Mouse (Mus musculus) C2C12 (cell line): ENCODE measurements around the gene Wtip. TPM values are rescaled to one million over a fixed set of nuclear protein-coding genes. Genes with fewer than 3 reads are reported as not detected.
"Not testable (repeated sequence)": the region's sequence is repeated elsewhere in the genome, so short reads cannot be mapped to it uniquely, and the experiment has no call there.

Source experiments
- H3K27me3 ChIP-seq: one replicate; pipeline ENCODE4 v1.6.1; 2011; ENCODE audit not compliant: control insufficient read depth, insufficient read depth, insufficient read length
- H3K36me3 ChIP-seq: one replicate; pipeline ENCODE4 v1.6.1; 2011; ENCODE audit not compliant: control insufficient read depth, insufficient read depth
- H3K4me3 ChIP-seq: one replicate; pipeline ENCODE4 v1.5.1; 2011; ENCODE audit warnings: mild to moderate bottlenecking, control low read depth; ENCODE audit not compliant: poor library complexity, insufficient read depth, severe bottlenecking
- H3K79me2 ChIP-seq: one replicate; pipeline ENCODE4 v1.6.1; 2011; ENCODE audit not compliant: control insufficient read depth, insufficient read depth
- H3K79me3 ChIP-seq: one replicate; pipeline ENCODE4 v1.6.1; 2011; ENCODE audit warnings: low read depth, control low read depth
- H3ac ChIP-seq: one replicate; pipeline ENCODE3; 2011; ENCODE audit warnings: low read depth; ENCODE audit not compliant: control insufficient read depth, insufficient read length
- CEBPB ChIP-seq: IDR thresholded peaks from one replicate; pipeline ENCODE4 v1.6.1; 2011; ENCODE audit warnings: low read depth, mild to moderate bottlenecking, control low read depth, moderate library complexity
- CTCF ChIP-seq: IDR thresholded peaks from one replicate; pipeline ENCODE4 v1.5.1; 2011; ENCODE audit not compliant: control insufficient read depth, insufficient read depth, insufficient read length
- FOSL1 ChIP-seq: IDR thresholded peaks from one replicate; pipeline ENCODE4 v1.8.0; 2011; ENCODE audit warnings: mild to moderate bottlenecking, low read length; ENCODE audit not compliant: poor library complexity, insufficient read depth, severe bottlenecking
- MAX ChIP-seq: IDR thresholded peaks from one replicate; pipeline ENCODE4 v1.6.1; 2011; ENCODE audit warnings: mild to moderate bottlenecking, control low read depth
- MYOD1 ChIP-seq: IDR thresholded peaks from one replicate; pipeline ENCODE4 v1.6.1; 2011; ENCODE audit warnings: low read depth; ENCODE audit not compliant: control insufficient read depth, insufficient read length
- MYOG ChIP-seq: IDR thresholded peaks from one replicate; pipeline ENCODE4 v1.6.1; 2011; ENCODE audit not compliant: control insufficient read depth, insufficient read length; ENCODE audit errors: extremely low read depth
- USF1 ChIP-seq: IDR thresholded peaks from one replicate; pipeline ENCODE4 v1.6.1; 2011; ENCODE audit warnings: low read depth, mild to moderate bottlenecking, control low read depth, moderate library complexity
- long read RNA-seq, 2 experiments: library from polyadenylated mRNA; unstranded; transcript quantifications; one replicate each; pipeline ENCODE4 v2.0.0; 2019 to 2020
- polyA plus RNA-seq: library from polyadenylated mRNA; unstranded; fragments of >200 nt; fragmentation: generic; extraction: Trizol; gene quantifications from one replicate; pipeline ENCODE4 v1.2.1, GENCODE M21; 2012; ENCODE audit warnings: missing spikeins

Gene Wtip
- 34.2 TPM for polyA plus RNA-seq
- long read RNA-seq, experiment 1, partial matches to known transcripts = 1 of 7 reads
- long read RNA-seq, experiment 1, other reads (novel, unspliced or antisense) = 4 of 7 reads
- long read RNA-seq, experiment 2 = 0 reads

DNA sequence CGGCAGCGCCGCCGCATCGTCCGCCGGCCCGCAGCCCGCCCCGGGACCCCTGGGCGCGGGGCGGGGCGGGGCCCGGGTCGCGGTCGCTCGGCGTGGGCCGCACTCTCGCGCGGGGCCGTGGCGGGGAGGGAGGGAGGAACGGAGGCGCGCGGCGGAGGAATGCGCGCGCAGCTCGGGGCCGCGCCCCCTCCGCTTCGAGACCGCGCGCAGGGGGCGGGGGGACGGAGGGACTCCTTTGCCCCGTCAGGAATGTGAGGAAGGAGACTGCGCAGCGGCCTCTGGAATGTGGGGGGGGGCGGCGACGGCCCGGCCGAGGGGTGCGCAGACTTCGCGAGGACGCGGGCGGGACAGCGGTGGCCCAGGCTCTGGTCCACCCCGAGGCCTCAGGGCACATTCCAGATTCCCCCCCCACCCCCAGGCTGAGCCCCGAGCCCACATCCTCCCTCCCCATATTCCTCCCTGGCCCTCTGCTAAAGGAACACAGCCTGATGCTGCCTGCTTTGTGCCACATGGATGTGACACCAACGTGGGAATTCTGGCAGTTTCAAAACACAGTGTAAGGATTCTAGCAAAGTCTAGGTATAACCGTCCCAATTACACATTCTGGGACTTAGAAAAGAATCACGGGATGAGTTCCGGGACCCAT lies at the start of gene Wtip:
TSS of gene Wtip (minus strand) at position 152 of the 646 bp plus-strand sequence.
- Histone ChIP-seq H3ac (peak within 1 kb of the TSS; percentile 74), H3K4me3 (peak within 1 kb of the TSS; percentile 39), H3K27me3 (no peaks in the 10 kb centered on the region), H3K79me3 (peaks cover 7% of the 10 kb centered on the region), H3K36me3 (no peaks in the 10 kb centered on the region), H3K79me2 (peaks cover 16% of the 10 kb centered on the region)
- TF ChIP-seq FOSL1 = no peak
- no peak for TF ChIP-seq MAX
- no peak for TF ChIP-seq CTCF

GRCm38 (mm10) chr7:34176241-34176640 lies 43.2 kb upstream of the Wtip start:
- not testable (repeated sequence) for H3K27me3 ChIP-seq, H3K79me2 ChIP-seq, H3K4me3 ChIP-seq, H3K36me3 ChIP-seq, H3K79me3 ChIP-seq, H3ac ChIP-seq

DNA sequence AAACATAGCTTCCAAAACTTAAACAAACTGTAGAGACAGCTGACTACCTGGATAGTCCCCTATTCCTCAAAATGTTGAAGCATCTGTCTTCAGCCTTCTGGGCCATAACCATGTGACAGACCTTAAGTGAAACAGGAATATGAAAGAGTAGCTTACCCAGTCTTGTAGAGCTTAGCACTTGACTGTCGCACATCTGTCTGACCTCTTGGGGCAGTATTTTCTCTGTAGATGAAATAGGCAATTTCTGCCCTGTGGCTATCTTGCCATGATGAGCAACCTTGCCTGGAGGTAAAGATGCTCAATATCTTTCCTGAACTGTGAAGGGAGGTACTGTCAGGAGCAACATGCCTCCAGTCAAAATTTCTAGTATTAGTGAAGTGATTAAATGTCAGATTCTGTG lies 39.2 kb upstream of the Wtip start:
- Histone ChIP-seq H3K79me3 (peaks cover 11% of the 10 kb centered on the region), H3K79me2 (peaks cover 11% of the 10 kb centered on the region)

DNA sequence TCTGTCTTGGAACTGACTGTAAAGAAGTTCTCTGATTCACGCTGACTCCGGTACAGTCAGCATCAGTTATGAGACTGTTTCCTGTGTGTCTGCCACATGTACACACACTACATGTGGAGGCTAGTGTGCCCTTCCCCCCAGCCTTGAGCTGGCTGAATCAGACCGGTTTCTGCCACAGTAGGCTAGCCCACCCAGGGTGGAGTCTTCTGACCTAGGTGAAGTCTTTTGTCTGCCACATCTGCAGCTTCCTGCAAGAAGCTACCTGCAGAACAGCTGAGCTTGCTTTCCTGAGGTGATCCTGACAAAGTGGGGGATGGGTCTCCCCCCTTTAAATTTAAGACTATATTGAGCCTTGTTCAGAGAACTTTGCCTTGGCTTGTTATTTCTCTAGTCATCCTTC lies 36.4 kb upstream of the Wtip start, which contains the start of gene Uba2:
TSS of gene Uba2 (minus strand) at position 146 of the 400 bp plus-strand sequence.
- TF ChIP-seq MYOG (no peak), CEBPB (no peak), FOSL1 (no peak), MYOD1 (no peak), MAX (no peak), CTCF (no peak), USF1 (no peak)
- peak within 1 kb of the TSS; percentile 13 for H3ac ChIP-seq

More for the DNA sequence above, 39.2 kb upstream of the Wtip start:
- TF ChIP-seq MAX (no peak), FOSL1 (no peak), MYOG (no peak), USF1 (no peak), MYOD1 (no peak), CTCF (no peak), CEBPB (no peak)
- H3ac ChIP-seq = no peak overlapping the region
- H3K27me3 ChIP-seq = no peaks in the 10 kb centered on the region
- H3K36me3 ChIP-seq = no peaks in the 10 kb centered on the region
- no peak overlapping the region for H3K4me3 ChIP-seq

DNA sequence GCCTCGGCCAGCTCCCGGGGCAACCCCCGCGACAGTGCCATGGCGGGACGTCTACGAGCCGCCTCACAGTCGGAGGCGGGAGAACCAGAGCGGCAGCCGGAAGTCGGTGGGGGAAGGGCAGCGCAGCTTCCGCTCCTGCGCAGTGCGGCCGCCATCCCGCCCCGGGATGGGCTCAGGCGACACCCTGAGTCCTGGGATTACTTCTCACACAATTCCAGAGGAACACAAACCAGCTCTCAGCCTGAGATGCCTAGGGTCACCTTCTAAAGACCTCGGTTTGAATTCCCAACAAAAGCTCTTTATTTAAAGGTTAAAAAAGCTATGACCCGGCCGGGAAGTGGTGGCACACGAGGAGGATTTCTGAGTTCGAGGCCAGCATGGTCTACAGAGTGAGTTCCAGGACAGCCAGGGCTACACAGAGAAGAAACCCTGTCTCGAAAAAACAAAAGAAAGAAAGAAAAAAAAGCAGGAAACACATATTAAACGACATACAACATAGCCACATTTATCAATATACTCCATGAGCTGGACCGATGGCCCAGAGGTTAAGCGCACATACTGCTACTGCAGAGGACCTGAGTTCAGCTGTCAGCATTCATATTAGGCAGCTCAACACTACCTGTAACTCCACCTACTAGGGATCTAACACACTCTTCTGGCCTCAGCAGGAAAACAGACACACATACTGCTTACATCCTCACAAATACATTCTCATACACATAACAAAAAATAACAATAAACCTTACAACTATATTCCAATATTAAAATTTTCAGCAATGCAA lies 35.6 kb upstream of the Wtip start:
- Histone ChIP-seq H3K79me3 (peaks cover 38% of the 10 kb centered on the region), H3ac (peak overlapping the region; percentile 86), H3K4me3 (peak overlapping the region; percentile 79), H3K36me3 (peaks cover 17% of the 10 kb centered on the region), H3K79me2 (peaks cover 45% of the 10 kb centered on the region), H3K27me3 (no peaks in the 10 kb centered on the region)
- TF ChIP-seq USF1 (no peak), FOSL1 (no peak), MYOG (no peak), CEBPB (no peak), MYOD1 (no peak), MAX (no peak), CTCF (no peak)

More for the DNA sequence above, 36.4 kb upstream of the Wtip start, which contains the start of gene Uba2:
- peaks cover 39% of the 10 kb centered on the region for H3K79me2 ChIP-seq
- peaks cover 36% of the 10 kb centered on the region for H3K79me3 ChIP-seq
- no peaks in the 10 kb centered on the region for H3K27me3 ChIP-seq
- peak within 1 kb of the TSS; percentile 79 for H3K4me3 ChIP-seq
- peaks cover 11% of the 10 kb centered on the region for H3K36me3 ChIP-seq
